Mouse (Mus musculus) lung, embryonic 15.5 days (tissue): ENCODE measurements around the gene Med24. TPM values are rescaled to one million over a fixed set of nuclear protein-coding genes. Genes with fewer than 3 reads are reported as not detected.
"Not testable (repeated sequence)": the region's sequence is repeated elsewhere in the genome, so short reads cannot be mapped to it uniquely, and the experiment has no call there.

Experiments used
- ATAC-seq: fragments of 200-750 bp; cut with Nextera tagmentation; 2 replicates; pipeline ENCODE4 v1.8.0; 2017; ENCODE audit warnings: moderate number of reproducible peaks, borderline replicate concordance; ENCODE audit not compliant: low FRiP score, low TSS enrichment; ENCODE audit errors: extremely low read depth
- H3K27ac ChIP-seq: fragments of 300-500 bp; sonication (generic); 2 replicates; pipeline ENCODE4 v1.5.1; 2015; ENCODE audit warnings: moderate library complexity, mild to moderate bottlenecking, inconsistent platforms
- H3K27me3 ChIP-seq: fragments of 300-500 bp; sonication (generic); 2 replicates; pipeline ENCODE4 v1.6.1; 2015; ENCODE audit warnings: inconsistent platforms
- H3K36me3 ChIP-seq: fragments of 300-500 bp; sonication (generic); 2 replicates; pipeline ENCODE4 v1.6.1; 2015; ENCODE audit warnings: inconsistent platforms
- H3K4me1 ChIP-seq: fragments of 300-500 bp; sonication (generic); 2 replicates; pipeline ENCODE4 v1.6.1; 2015; ENCODE audit warnings: inconsistent platforms
- H3K4me2 ChIP-seq: fragments of 300-500 bp; sonication (generic); 2 replicates; pipeline ENCODE4 v1.6.1; 2015; ENCODE audit warnings: inconsistent platforms, mild to moderate bottlenecking, moderate library complexity
- H3K4me3 ChIP-seq: fragments of 300-500 bp; sonication (generic); 2 replicates; pipeline ENCODE4 v1.5.1; 2015; ENCODE audit warnings: mild to moderate bottlenecking, inconsistent platforms
- H3K9ac ChIP-seq: fragments of 300-500 bp; sonication (generic); 2 replicates; pipeline ENCODE4 v1.6.1; 2015; ENCODE audit warnings: inconsistent platforms
- H3K9me3 ChIP-seq: fragments of 300-500 bp; sonication (generic); 2 replicates; pipeline ENCODE4 v1.6.1; 2016; ENCODE audit warnings: inconsistent platforms
- WGBS: fragments of 180-500 bp; shearing (Covaris S2); methylation state at CpG from one replicate; pipeline ENCODE4 v1.1.7; 2015; 5-methylcytosine and 5-hydroxymethylcytosine counted together
- polyA plus RNA-seq: library from polyadenylated mRNA; unstranded; fragments of >200 nt; fragmentation: Nextera tagmentation; extraction: Ambion mirVana; gene quantifications from 2 replicates; pipeline ENCODE4 v1.2.1, GENCODE M21; 2015

Gene Med24
- polyA plus RNA-seq, 1 experiment from 2014 or later = 53.0 TPM

DNA sequence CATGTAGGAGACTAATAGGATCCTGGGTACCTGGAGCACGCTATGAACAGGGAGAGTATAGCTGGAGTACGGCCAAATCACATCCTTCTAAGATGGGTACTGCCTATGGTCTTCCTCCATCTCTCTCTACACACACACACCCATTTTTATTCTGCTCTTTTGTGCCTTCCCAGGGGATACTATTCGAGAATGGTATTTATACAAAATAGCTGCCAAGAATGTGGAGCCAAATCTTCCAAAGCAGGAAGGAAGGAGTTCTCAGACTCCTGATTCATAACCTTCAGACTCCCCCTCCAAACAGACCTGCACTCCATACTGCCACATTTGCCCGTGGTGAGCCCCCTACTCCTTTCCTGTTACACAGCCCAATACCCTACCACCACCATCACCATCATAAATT is 1.5 kb upstream of the Med24 start:
- WGBS = 47% methylated on average over 4 of the region's 4 CpGs
- Histone ChIP-seq H3K4me2 (no peak overlapping the region), H3K27me3 (no peaks in the 10 kb centered on the region), H3K27ac (peak overlapping the region; percentile 29; the same call in 1 of the 2 replicates), H3K36me3 (peaks cover 19% of the 10 kb centered on the region), H3K4me1 (peaks cover 15% of the 10 kb centered on the region), H3K4me3 (no peak overlapping the region), H3K9ac (no peak overlapping the region), H3K9me3 (0 out of 2 replicates have a peak, but pooled peaks cover 4% of the 10 kb centered on the region)
- no peak for ATAC-seq

DNA sequence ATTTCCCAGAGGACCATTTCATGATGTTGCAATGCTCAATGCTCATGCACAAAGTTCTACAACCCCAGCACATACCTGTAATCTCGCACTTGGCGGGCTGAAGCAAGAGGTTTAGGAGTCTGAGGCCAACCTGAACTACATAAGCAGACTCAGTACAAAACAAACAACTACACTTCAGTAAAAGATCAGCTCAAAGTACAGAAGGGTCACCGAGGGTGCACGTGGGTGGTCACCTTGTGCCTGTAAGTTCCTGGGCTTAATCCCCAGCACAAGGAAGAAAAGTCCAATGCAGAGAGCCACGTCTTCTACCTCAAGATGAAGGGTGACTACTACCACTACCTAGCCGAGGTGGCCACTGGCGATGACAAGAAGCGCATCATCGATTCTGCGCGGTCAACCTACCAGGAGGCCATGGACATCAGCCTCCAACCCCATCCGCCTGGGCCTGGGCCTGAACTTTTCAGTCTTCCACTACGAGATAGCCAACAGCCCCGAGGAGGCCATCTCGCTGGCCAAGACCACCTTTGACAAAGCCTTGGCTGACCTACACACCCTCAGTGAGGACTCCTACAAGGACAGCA is 3.2 kb downstream of the Med24 start:
- Histone ChIP-seq H3K27ac (no peak overlapping the region), H3K27me3 (no peaks in the 10 kb centered on the region), H3K4me3 (no peak overlapping the region), H3K9me3 (no peaks in the 10 kb centered on the region), H3K4me1 (peaks cover 35% of the 10 kb centered on the region), H3K36me3 (peaks cover 25% of the 10 kb centered on the region), H3K9ac (no peak overlapping the region), H3K4me2 (no peak overlapping the region)
- 93% methylated on average over 15 of the region's 15 CpGs for WGBS
- ATAC-seq = no peak

GRCm38 (mm10) chr11:98723098-98723497 is 6.1 kb downstream of the Med24 start:
- no peaks in the 10 kb centered on the region for H3K9me3 ChIP-seq
- WGBS = 56% methylated on average over 7 of the region's 7 CpGs
- ATAC-seq = no peak
- no peak overlapping the region for H3K9ac ChIP-seq
- no peak overlapping the region for H3K4me3 ChIP-seq
- H3K4me2 ChIP-seq = no peak overlapping the region
- no peaks in the 10 kb centered on the region for H3K27me3 ChIP-seq
- H3K4me1 ChIP-seq = peaks cover 47% of the 10 kb centered on the region
- H3K27ac ChIP-seq = peak overlapping the region; percentile 72; the same call in 1 of the 2 replicates
- H3K36me3 ChIP-seq = peaks cover 25% of the 10 kb centered on the region

DNA sequence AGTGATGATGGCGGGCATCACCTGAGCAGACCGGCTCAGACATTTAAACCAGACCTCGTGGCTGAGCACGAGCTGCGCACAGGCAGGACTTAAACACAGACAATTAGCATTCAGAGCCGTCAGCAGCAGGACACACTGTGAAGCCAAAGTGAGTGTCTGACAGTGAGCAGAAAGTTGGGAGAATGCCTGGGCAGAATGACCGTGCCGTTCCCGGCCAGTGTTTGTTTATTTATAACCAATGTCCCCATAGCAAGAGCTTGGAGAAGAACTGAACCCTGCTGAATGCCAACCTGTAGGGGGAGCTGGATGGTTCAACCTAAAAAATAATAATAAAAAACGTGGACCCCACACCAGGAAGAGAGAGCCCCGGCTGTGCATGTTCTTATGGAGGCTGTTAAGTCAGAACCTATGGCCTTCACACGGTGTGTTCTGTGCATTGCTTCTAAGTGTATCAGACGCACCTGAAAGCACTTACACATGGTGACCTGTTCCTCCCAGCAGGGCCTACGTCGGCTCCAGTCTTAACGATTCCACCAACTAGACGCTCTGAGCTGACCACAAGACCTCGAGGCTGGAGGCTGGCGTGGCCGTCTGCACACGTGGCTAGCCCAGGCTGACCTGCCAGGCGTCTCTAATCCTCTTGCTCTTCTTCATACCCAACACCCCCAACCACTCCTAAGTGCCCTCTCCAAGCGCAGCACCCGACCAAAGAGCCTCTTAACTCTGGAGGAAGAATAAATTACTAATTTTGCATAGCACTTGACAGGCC is 7.6 kb downstream of the Med24 start:
- Histone ChIP-seq H3K4me3 (no peak overlapping the region), H3K27me3 (no peaks in the 10 kb centered on the region), H3K9me3 (no peaks in the 10 kb centered on the region), H3K36me3 (peaks cover 13% of the 10 kb centered on the region), H3K27ac (peak overlapping the region; percentile 72), H3K4me2 (0 out of 2 replicates have a peak overlapping the region, but pooled peaks have one; percentile 0), H3K9ac (no peak overlapping the region), H3K4me1 (peaks cover 51% of the 10 kb centered on the region)
- peak; percentile 76 for ATAC-seq
- WGBS = 28% methylated on average over 24 of the region's 24 CpGs

- peaks cover 51% of the 10 kb centered on the region for H3K4me1 ChIP-seq
- no peak overlapping the region; the same call in 1 of the 2 replicates for H3K27ac ChIP-seq
- no peak for ATAC-seq
These were observed 8.5 kb downstream of the Med24 start for GRCm38 (mm10) chr11:98720756-98721155.

DNA sequence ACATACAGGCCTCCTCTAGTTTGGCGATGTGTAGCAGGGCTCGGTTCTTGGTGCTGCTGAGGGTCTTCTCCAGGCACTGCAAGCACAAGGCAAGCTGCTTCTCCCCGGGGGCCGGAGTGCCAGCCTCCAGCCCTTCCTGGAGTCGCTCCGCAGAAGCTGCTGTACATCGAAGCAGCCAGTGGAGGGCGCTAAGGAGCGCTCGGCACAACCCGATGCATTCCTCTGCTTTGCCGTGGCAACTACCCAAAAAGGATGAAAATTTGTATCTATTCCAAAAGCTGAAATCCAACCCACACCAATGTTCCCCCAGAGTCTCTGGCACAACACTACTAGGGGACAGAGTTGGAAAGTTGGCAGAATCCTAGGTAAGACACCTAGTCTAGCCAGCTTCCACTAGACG is 11.3 kb downstream of the Med24 start:
- 14% methylated on average over 13 of the region's 13 CpGs for WGBS
- Histone ChIP-seq H3K36me3 (peaks cover 30% of the 10 kb centered on the region; the same call in 1 of the 2 replicates), H3K4me2 (no peak overlapping the region), H3K27ac (0 out of 2 replicates have a peak overlapping the region, but pooled peaks have one; percentile 27), H3K9me3 (no peaks in the 10 kb centered on the region), H3K4me1 (peaks cover 47% of the 10 kb centered on the region), H3K4me3 (no peak overlapping the region), H3K9ac (no peak overlapping the region), H3K27me3 (no peaks in the 10 kb centered on the region)
- ATAC-seq = no peak

More at GRCm38 (mm10) chr11:98720756-98721155, 8.5 kb downstream of the Med24 start:
- WGBS = 60% methylated on average over 2 of the region's 2 CpGs
- no peak overlapping the region for H3K4me2 ChIP-seq
- H3K4me3 ChIP-seq = no peak overlapping the region
- H3K9ac ChIP-seq = no peak overlapping the region
- no peaks in the 10 kb centered on the region for H3K9me3 ChIP-seq
- H3K36me3 ChIP-seq = peaks cover 13% of the 10 kb centered on the region
- H3K27me3 ChIP-seq = no peaks in the 10 kb centered on the region

- ATAC-seq = no peak
- Histone ChIP-seq H3K36me3 (peaks cover 39% of the 10 kb centered on the region), H3K4me1 (peaks cover 32% of the 10 kb centered on the region), H3K27me3 (no peaks in the 10 kb centered on the region), H3K27ac (no peak overlapping the region), H3K4me3 (no peak overlapping the region), H3K4me2 (no peak overlapping the region), H3K9ac (no peak overlapping the region), H3K9me3 (no peaks in the 10 kb centered on the region)
- 93% methylated on average over 8 of the region's 9 CpGs for WGBS
These were observed 13.3 kb downstream of the Med24 start for GRCm38 (mm10) chr11:98715946-98716345.

DNA sequence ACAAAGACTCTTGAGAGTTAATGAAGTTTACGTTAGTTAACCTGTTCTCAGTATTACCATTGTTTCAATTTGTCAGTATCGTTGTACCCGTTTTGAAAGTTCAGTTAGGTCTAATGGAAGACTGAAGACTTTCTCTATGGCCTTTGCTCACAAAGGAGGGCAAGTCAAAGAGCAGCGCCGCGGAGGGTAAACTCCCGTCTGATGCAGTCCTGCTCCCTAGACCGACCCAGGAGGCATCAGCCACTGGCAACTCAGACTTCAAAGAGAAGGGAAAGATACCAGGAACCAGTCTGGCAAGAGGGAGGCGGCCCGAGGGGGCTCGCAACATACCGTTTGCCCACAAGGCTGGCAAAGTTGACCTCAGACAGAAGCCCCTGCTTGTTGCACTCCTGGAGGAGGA is 15.5 kb downstream of the Med24 start:
- no peak overlapping the region for H3K4me2 ChIP-seq
- peak overlapping the region; percentile 4 for H3K27ac ChIP-seq
- H3K4me3 ChIP-seq = no peak overlapping the region
- H3K9me3 ChIP-seq = no peaks in the 10 kb centered on the region
- WGBS = 56% methylated on average over 12 of the region's 12 CpGs
- H3K36me3 ChIP-seq = peaks cover 40% of the 10 kb centered on the region
- ATAC-seq = no peak
- H3K9ac ChIP-seq = no peak overlapping the region
- no peaks in the 10 kb centered on the region for H3K27me3 ChIP-seq
- peaks cover 39% of the 10 kb centered on the region for H3K4me1 ChIP-seq

DNA sequence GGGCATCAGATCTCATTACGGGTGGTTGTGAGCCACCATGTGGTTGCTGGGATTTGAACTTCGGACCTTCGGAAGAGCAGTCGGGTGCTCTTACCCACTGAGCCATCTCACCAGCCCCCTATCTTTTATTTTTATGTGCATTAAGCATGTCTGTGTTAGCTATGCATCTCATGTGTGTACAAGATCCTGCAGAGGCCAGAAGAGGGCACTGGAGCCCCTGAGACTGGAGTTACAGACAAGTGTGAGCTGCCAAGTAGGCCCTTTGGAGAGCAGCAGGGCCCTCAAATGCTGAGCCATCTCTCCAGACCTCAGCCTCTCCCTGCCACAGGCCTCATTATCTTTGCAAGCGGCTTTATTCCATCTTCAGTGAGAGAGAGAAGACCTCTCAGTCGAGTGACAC is 17.2 kb downstream of the Med24 start:
- H3K27ac ChIP-seq, H3K27me3 ChIP-seq, H3K9me3 ChIP-seq, H3K4me3 ChIP-seq, H3K9ac ChIP-seq, ATAC-seq, H3K4me2 ChIP-seq: not testable (repeated sequence)
- H3K4me1 ChIP-seq = peaks cover 46% of the 10 kb centered on the region
- peaks cover 44% of the 10 kb centered on the region for H3K36me3 ChIP-seq
- 83% methylated on average over 6 of the region's 6 CpGs for WGBS

GRCm38 (mm10) chr11:98711046-98711434 is 18.2 kb downstream of the Med24 start:
- Histone ChIP-seq H3K27me3 (no peaks in the 10 kb centered on the region), H3K9me3 (no peaks in the 10 kb centered on the region), H3K4me1 (peaks cover 53% of the 10 kb centered on the region), H3K27ac (peak overlapping the region; percentile 62), H3K9ac (no peak overlapping the region), H3K36me3 (peaks cover 49% of the 10 kb centered on the region), H3K4me3 (no peak overlapping the region), H3K4me2 (no peak overlapping the region)
- ATAC-seq = no peak
- WGBS = 70% methylated on average over 4 of the region's 4 CpGs

GRCm38 (mm10) chr11:98710416-98711045 is 18.7 kb downstream of the Med24 start:
- no peak overlapping the region for H3K4me3 ChIP-seq
- no peaks in the 10 kb centered on the region for H3K9me3 ChIP-seq
- no peak for ATAC-seq
- H3K27ac ChIP-seq = peak overlapping the region; percentile 91
- H3K9ac ChIP-seq = no peak overlapping the region
- 36% methylated on average over 12 of the region's 12 CpGs for WGBS
- H3K27me3 ChIP-seq = no peaks in the 10 kb centered on the region
- H3K36me3 ChIP-seq = peaks cover 50% of the 10 kb centered on the region
- peaks cover 53% of the 10 kb centered on the region for H3K4me1 ChIP-seq
- H3K4me2 ChIP-seq = no peak overlapping the region
